ENCODE assay signal across 11 mouse cellular contexts in the genomic region with DNA sequence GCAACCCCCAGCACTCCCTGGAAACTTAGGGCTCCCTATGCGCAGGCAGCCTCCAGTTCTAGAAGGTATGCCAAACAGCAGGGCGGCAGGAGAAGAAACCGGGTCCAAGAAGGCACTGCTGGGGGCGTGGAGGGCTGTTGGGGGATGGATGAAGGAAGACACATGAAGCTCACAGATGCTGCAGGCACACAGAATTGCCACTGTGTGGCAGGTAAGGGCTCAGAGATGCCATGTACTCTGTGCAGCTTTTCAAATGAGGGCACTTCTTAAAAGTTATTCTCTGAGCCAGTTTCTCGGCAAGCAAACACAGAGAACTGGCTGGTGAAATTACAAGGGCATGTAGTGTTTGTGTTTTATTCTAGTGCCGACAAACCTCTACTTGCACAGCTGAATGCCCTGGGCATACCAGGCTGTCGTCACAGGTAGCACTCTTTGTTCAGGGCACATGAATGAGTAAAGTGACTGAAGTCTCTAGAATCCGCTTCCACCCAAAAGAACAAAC.
DNase-seq lines count a peak whose midpoint lies in the region; ATAC-seq and TF ChIP-seq lines count a peak whose summit lies in the region.
"Had no signal": no experiment of that assay in that cellular context is flagged by ENCODE, and none has a peak within 500 bp of the region (broad histone marks: within the 10 kb centered on the region; RNA-seq: fewer than 3 reads in every experiment).

No protein-coding gene starts in this region.

- TF ChIP-seq POLR2A in liver, adult 2 months (IDR thresholded peaks at IDR 0.05; ENCODE audit: extremely low read depth, insufficient read depth, low read length): no peak

- 0 out of 2 replicates have a peak, but pooled peaks cover 3% of the 10 kb centered on the region for H3K4me1 ChIP-seq in embryonic facial prominence, embryonic 14.5 days (ENCODE audit: control insufficient read depth, insufficient read depth, low read length)
- peaks cover 54% of the 10 kb centered on the region for H3K4me1 ChIP-seq in embryonic facial prominence, embryonic 10.5 days
- no peaks in the 10 kb centered on the region for H3K4me1 ChIP-seq in liver, adult 2 months (ENCODE audit: control insufficient read depth, insufficient read depth, low read length)
- peaks cover 6% of the 10 kb centered on the region for H3K4me1 ChIP-seq in liver, embryonic 11.5 days (replicated peaks; ENCODE audit: control insufficient read depth, insufficient read depth, low read length)
- H3K4me1 ChIP-seq in forebrain, postnatal 0 days (ENCODE audit: insufficient read depth): no peaks in the 10 kb centered on the region
- H3K4me1 ChIP-seq in midbrain, embryonic 16.5 days (ENCODE audit: control insufficient read depth, insufficient read depth, low read length): peaks cover 24% of the 10 kb centered on the region

- WGBS in embryonic facial prominence, embryonic 14.5 days: 57% methylated on average over 8 of the region's 8 CpGs
- 62% methylated on average over 8 of the region's 8 CpGs for WGBS in embryonic facial prominence, embryonic 10.5 days
- WGBS in liver, adult 2 months: 64% methylated on average over 8 of the region's 8 CpGs
- 74% methylated on average over 8 of the region's 8 CpGs for WGBS in liver, embryonic 11.5 days
- 26% methylated on average over 8 of the region's 8 CpGs for WGBS in forebrain, postnatal 0 days
- 43% methylated on average over 8 of the region's 8 CpGs for WGBS in midbrain, embryonic 16.5 days

- H3K9me3 ChIP-seq in embryonic facial prominence, embryonic 14.5 days (ENCODE audit: control insufficient read depth, low read length): no peaks in the 10 kb centered on the region
- H3K9me3 ChIP-seq in embryonic facial prominence, embryonic 10.5 days: no peaks in the 10 kb centered on the region
- no peaks in the 10 kb centered on the region for H3K9me3 ChIP-seq in liver, embryonic 11.5 days (ENCODE audit: control insufficient read depth, low read length)
- H3K9me3 ChIP-seq in forebrain, postnatal 0 days (ENCODE audit: low read length): no peaks in the 10 kb centered on the region
- H3K9me3 ChIP-seq in midbrain, embryonic 16.5 days (replicated peaks; ENCODE audit: control insufficient read depth, low read length, poor library complexity, severe bottlenecking): no peaks in the 10 kb centered on the region
- H3K9me3 ChIP-seq: embryonic facial prominence, embryonic 12.5 days; liver, embryonic 13.5 days had no signal

- peaks cover 3% of the 10 kb centered on the region; the same call in 1 of the 2 replicates for H3K79me2 ChIP-seq in liver, adult 2 months (ENCODE audit: control insufficient read depth, insufficient read depth, low read length)

- no peak overlapping the region for H3K27ac ChIP-seq in embryonic facial prominence, embryonic 14.5 days (replicated peaks; ENCODE audit: low read depth, low read length)
- no peak overlapping the region; the same call in 1 of the 2 replicates for H3K27ac ChIP-seq in embryonic facial prominence, embryonic 10.5 days (replicated peaks)
- H3K27ac ChIP-seq in liver, adult 2 months (replicated peaks; ENCODE audit: insufficient read depth, low read depth, low read length): no peak overlapping the region
- no peak overlapping the region for H3K27ac ChIP-seq in liver, embryonic 11.5 days (ENCODE audit: low read depth, low read length)
- H3K27ac ChIP-seq in forebrain, postnatal 0 days (ENCODE audit: low read depth, low read length): no peak overlapping the region
- no peak overlapping the region for H3K27ac ChIP-seq in midbrain, embryonic 16.5 days (ENCODE audit: low read length)
- H3K27ac ChIP-seq: embryonic facial prominence, embryonic 12.5 days; liver, embryonic 13.5 days had no signal

- ATAC-seq in embryonic facial prominence, embryonic 14.5 days (ENCODE audit: low read depth): 0 out of 2 replicates have a peak, but pooled peaks have one; percentile 57
- ATAC-seq in liver, embryonic 11.5 days (replicated peaks; ENCODE audit: low FRiP score): no peak
- ATAC-seq in forebrain, postnatal 0 days: peak; percentile 81
- ATAC-seq in midbrain, embryonic 16.5 days: peak; percentile 74

- no peaks in the 10 kb centered on the region for H3K36me3 ChIP-seq in embryonic facial prominence, embryonic 14.5 days (ENCODE audit: control insufficient read depth, insufficient read depth, low read length)
- H3K36me3 ChIP-seq in embryonic facial prominence, embryonic 10.5 days (replicated peaks): no peaks in the 10 kb centered on the region
- no peaks in the 10 kb centered on the region for H3K36me3 ChIP-seq in liver, adult 2 months (ENCODE audit: control insufficient read depth, insufficient read depth, low read length)
- H3K36me3 ChIP-seq in liver, embryonic 11.5 days (ENCODE audit: control insufficient read depth, insufficient read depth, low read length): no peaks in the 10 kb centered on the region
- no peaks in the 10 kb centered on the region for H3K36me3 ChIP-seq in forebrain, postnatal 0 days (ENCODE audit: insufficient read depth)
- H3K36me3 ChIP-seq in midbrain, embryonic 16.5 days (ENCODE audit: control insufficient read depth, insufficient read depth, low read length): no peaks in the 10 kb centered on the region
- H3K36me3 ChIP-seq: embryonic facial prominence, embryonic 12.5 days; liver, embryonic 13.5 days had no signal

- H3K4me3 ChIP-seq in embryonic facial prominence, embryonic 14.5 days (ENCODE audit: low read depth, low read length): no peak overlapping the region
- no peak overlapping the region for H3K4me3 ChIP-seq in embryonic facial prominence, embryonic 10.5 days
- H3K4me3 ChIP-seq in liver, adult 2 months (ENCODE audit: insufficient read depth, low read depth, low read length): no peak overlapping the region
- no peak overlapping the region for H3K4me3 ChIP-seq in liver, embryonic 11.5 days (ENCODE audit: low read depth, low read length)
- H3K4me3 ChIP-seq in forebrain, postnatal 0 days (ENCODE audit: low read depth, low read length): no peak overlapping the region
- H3K4me3 ChIP-seq in midbrain, embryonic 16.5 days (ENCODE audit: low read depth, low read length): no peak overlapping the region
- H3K4me3 ChIP-seq: embryonic facial prominence, embryonic 12.5 days; liver, embryonic 13.5 days had no signal

- no peak overlapping the region for H3K4me2 ChIP-seq in embryonic facial prominence, embryonic 14.5 days (ENCODE audit: low read depth, low read length)
- H3K4me2 ChIP-seq in liver, embryonic 11.5 days: no peak overlapping the region
- H3K4me2 ChIP-seq in forebrain, postnatal 0 days (ENCODE audit: low read depth): peak overlapping the region; percentile 8
- peak overlapping the region; percentile 10 for H3K4me2 ChIP-seq in midbrain, embryonic 16.5 days (ENCODE audit: low read length)
- H3K4me2 ChIP-seq: embryonic facial prominence, embryonic 12.5 days; liver, embryonic 13.5 days had no signal

- no peak for DNase-seq in embryonic facial prominence, embryonic 14.5 days (ENCODE audit: low spot score)
- no peak for DNase-seq in embryonic facial prominence, embryonic 10.5 days (ENCODE audit: low spot score)
- peak; percentile 31 for DNase-seq in liver, adult 2 months (ENCODE audit: extremely low read depth, low read depth, low spot score)
- DNase-seq in liver, embryonic 11.5 days (ENCODE audit: low spot score): no peak
- DNase-seq in forebrain, postnatal 0 days: peak; percentile 41
- no peak for DNase-seq in yolk sac, embryonic 10.5 days (ENCODE audit: low spot score)
- no peak for DNase-seq in layer of hippocampus, adult 18-20 months (ENCODE audit: low spot score in 2 of 2)
- DNase-seq: B cell, adult 2 months; liver, embryonic 13.5 days had no signal

- no peaks in the 10 kb centered on the region for H3K27me3 ChIP-seq in embryonic facial prominence, embryonic 14.5 days (replicated peaks; ENCODE audit: control insufficient read depth, insufficient read depth, low read length)
- no peaks in the 10 kb centered on the region for H3K27me3 ChIP-seq in embryonic facial prominence, embryonic 10.5 days (replicated peaks; ENCODE audit: low read depth, poor library complexity, severe bottlenecking)
- no peaks in the 10 kb centered on the region for H3K27me3 ChIP-seq in liver, adult 2 months (ENCODE audit: control insufficient read depth, insufficient read depth, low read length)
- no peaks in the 10 kb centered on the region for H3K27me3 ChIP-seq in liver, embryonic 11.5 days (replicated peaks; ENCODE audit: control insufficient read depth, insufficient read depth, low read length)
- no peaks in the 10 kb centered on the region for H3K27me3 ChIP-seq in forebrain, postnatal 0 days (ENCODE audit: insufficient read depth, low read length)
- no peaks in the 10 kb centered on the region for H3K27me3 ChIP-seq in midbrain, embryonic 16.5 days (ENCODE audit: control insufficient read depth, insufficient read depth, low read depth, low read length)
- H3K27me3 ChIP-seq: embryonic facial prominence, embryonic 12.5 days; liver, embryonic 13.5 days had no signal

- H3K9ac ChIP-seq in embryonic facial prominence, embryonic 14.5 days (ENCODE audit: low read depth, low read length): no peak overlapping the region
- no peak overlapping the region for H3K9ac ChIP-seq in liver, adult 2 months (ENCODE audit: low read depth, low read length)
- no peak overlapping the region for H3K9ac ChIP-seq in liver, embryonic 11.5 days (ENCODE audit: low read depth, low read length)
- no peak overlapping the region for H3K9ac ChIP-seq in forebrain, postnatal 0 days
- no peak overlapping the region for H3K9ac ChIP-seq in midbrain, embryonic 16.5 days (ENCODE audit: low read depth, low read length)
- H3K9ac ChIP-seq: embryonic facial prominence, embryonic 12.5 days; liver, embryonic 13.5 days had no signal

- peak; percentile 20; the same call in 1 of the 2 replicates for TF ChIP-seq CTCF in liver, adult 2 months (IDR thresholded peaks at IDR 0.05; ENCODE audit: low read depth, low read length)
- TF ChIP-seq CTCF in forebrain, postnatal 0 days (IDR thresholded peaks at IDR 0.05; ENCODE audit: low read depth): peak; percentile 53

Comparison
In these comparisons a context has a peak if more than half of its experiments do, and no peak if none do; other contexts are left out.
1. DNase-seq: peak in liver, adult 2 months (single experiment) and forebrain, postnatal 0 days (single experiment); none in embryonic facial prominence, embryonic 14.5 days (single experiment), embryonic facial prominence, embryonic 10.5 days (single experiment), liver, embryonic 11.5 days (single experiment), yolk sac, embryonic 10.5 days (single experiment) and layer of hippocampus, adult 18-20 months (0 of 2).
2. H3K4me2 ChIP-seq: peak in forebrain, postnatal 0 days (single experiment) and midbrain, embryonic 16.5 days (single experiment); none in embryonic facial prominence, embryonic 14.5 days (single experiment) and liver, embryonic 11.5 days (single experiment).